Mouse (Mus musculus) bone marrow, adult 2 months (tissue): ENCODE results near the gene Ccnl2.

Experiments used
- CTCF ChIP-seq: fragments of 200-500 bp; IDR thresholded peaks from 2 replicates; pipeline ENCODE4 v1.5.1; 2011; ENCODE audit warnings: low read length, control low read depth; ENCODE audit not compliant: control insufficient read depth, insufficient read depth
- POLR2A ChIP-seq: fragments of 200-500 bp; IDR thresholded peaks from 2 replicates; pipeline ENCODE4 v1.6.1; 2011; ENCODE audit warnings: low read depth, mild to moderate bottlenecking, control low read depth, low read length, borderline replicate concordance; ENCODE audit not compliant: control insufficient read depth

DNA sequence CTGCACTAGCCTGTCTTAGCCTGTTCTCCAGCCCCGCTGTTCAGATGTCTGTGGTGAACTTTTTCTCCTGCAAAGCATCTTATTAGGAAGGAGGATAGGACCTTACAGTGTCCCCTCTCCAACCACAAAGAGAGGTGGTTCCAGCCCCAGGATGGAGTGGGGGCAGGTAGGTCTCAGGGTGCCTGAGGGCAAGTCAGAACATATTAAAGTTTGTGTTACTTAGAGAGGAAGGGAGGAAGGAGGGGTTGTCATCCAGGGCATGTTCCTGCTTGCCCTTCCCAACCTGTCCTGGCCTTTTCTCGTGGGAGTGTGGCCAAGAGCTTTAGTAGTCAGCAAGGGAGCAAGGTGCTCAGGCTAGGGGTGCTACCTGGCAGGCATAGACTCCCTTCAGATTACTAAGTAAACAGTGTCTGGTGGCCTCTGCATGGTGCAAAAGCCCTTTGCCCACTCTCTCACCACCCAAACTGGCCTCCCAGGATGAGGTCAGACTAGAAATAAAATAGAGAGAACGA is 21.6 kb upstream of the Ccnl2 start:
- TF ChIP-seq CTCF (no peak), POLR2A (no peak)
